Mouse (Mus musculus): ENCODE data around the gene Carmil1.

Gene Carmil1

GRCm38 (mm10) chr13:24280439-24281431 is at the start of gene Carmil1:
TSS of gene Carmil1 (minus strand) at chr13:24280795.
- peak; percentile 92 to 93 for DNase-seq (ENCODE audit: low spot score in 2 of 2)

- no peak for DNase-seq (ENCODE audit: low spot score in 2 of 2)
These were observed 49.5 kb upstream of the Carmil1 start for GRCm38 (mm10) chr13:24330128-24330527.

- no peak for DNase-seq (ENCODE audit: low spot score in 2 of 2)
These were observed 47.6 kb upstream of the Carmil1 start for GRCm38 (mm10) chr13:24328036-24328817.

GRCm38 (mm10) chr13:24327201-24327600 is 46.6 kb upstream of the Carmil1 start, which contains the start of gene Cmah:
TSS of gene Cmah (plus strand) at chr13:24327404.
- DNase-seq (ENCODE audit: low spot score in 2 of 2) = no peak

- DNase-seq (ENCODE audit: low spot score in 2 of 2) = no peak
These were observed 40.7 kb upstream of the Carmil1 start for GRCm38 (mm10) chr13:24321313-24321712.

- DNase-seq (ENCODE audit: low spot score in 2 of 2) = peak; percentile 48 to 71
These were observed 38.0 kb upstream of the Carmil1 start for GRCm38 (mm10) chr13:24318618-24319017.

GRCm38 (mm10) chr13:24316563-24316962 is 36.0 kb upstream of the Carmil1 start:
- DNase-seq (ENCODE audit: low spot score in 2 of 2) = peak in 1 of 2 experiments; percentile 27

GRCm38 (mm10) chr13:24311011-24311940 is 30.7 kb upstream of the Carmil1 start:
- DNase-seq (ENCODE audit: low spot score in 2 of 2) = no peak

- DNase-seq (ENCODE audit: low spot score in 2 of 2) = no peak
These were observed 25.7 kb upstream of the Carmil1 start for GRCm38 (mm10) chr13:24306248-24306647.

- DNase-seq (ENCODE audit: low spot score in 2 of 2) = no peak
These were observed 24.9 kb upstream of the Carmil1 start for GRCm38 (mm10) chr13:24305486-24305885.

GRCm38 (mm10) chr13:24297252-24297651 is 16.7 kb upstream of the Carmil1 start:
- peak in 1 of 2 experiments; percentile 57 for DNase-seq (ENCODE audit: low spot score in 2 of 2)

- DNase-seq (ENCODE audit: low spot score in 2 of 2) = no peak
These were observed 6.8 kb upstream of the Carmil1 start for GRCm38 (mm10) chr13:24287381-24287780.

GRCm38 (mm10) chr13:24279762-24280438 is 695 bp downstream of the Carmil1 start:
- DNase-seq (ENCODE audit: low spot score in 2 of 2) = no peak

- DNase-seq (ENCODE audit: low spot score in 2 of 2) = no peak
These were observed 1.2 kb downstream of the Carmil1 start for GRCm38 (mm10) chr13:24279407-24279761.

GRCm38 (mm10) chr13:24272740-24273377 is 7.7 kb downstream of the Carmil1 start:
- no peak for DNase-seq (ENCODE audit: low spot score in 2 of 2)

GRCm38 (mm10) chr13:24269100-24269465 is 11.5 kb downstream of the Carmil1 start:
- DNase-seq (ENCODE audit: low spot score in 2 of 2) = no peak

- DNase-seq (ENCODE audit: low spot score in 2 of 2) = peak in 1 of 2 experiments; percentile 35
These were observed 12.1 kb downstream of the Carmil1 start for GRCm38 (mm10) chr13:24268355-24269099.

GRCm38 (mm10) chr13:24264760-24265159 is 15.8 kb downstream of the Carmil1 start:
- no peak for DNase-seq (ENCODE audit: low spot score in 2 of 2)

- no peak for DNase-seq (ENCODE audit: low spot score in 2 of 2)
These were observed 17.0 kb downstream of the Carmil1 start for GRCm38 (mm10) chr13:24263560-24263959.
